9 mouse cellular contexts compared by ENCODE assay signal in genomic region chr9:118678020-118678750, GRCm38 (mm10).
DNase-seq lines count a peak whose midpoint lies in the region; ATAC-seq and TF ChIP-seq lines count a peak whose summit lies in the region.
"Had no signal": no experiment of that assay in that cellular context is flagged by ENCODE, and none has a peak within 500 bp of the region (broad histone marks: within the 10 kb centered on the region; RNA-seq: fewer than 3 reads in every experiment).

No protein-coding gene starts in this region.

- H3K9ac ChIP-seq in heart, embryonic 14.5 days (ENCODE audit: low read length): no peak overlapping the region
- no peak overlapping the region for H3K9ac ChIP-seq in MEL (ENCODE audit: control insufficient read depth, low read depth, low read length, poor library complexity, severe bottlenecking)

- H3K79me2 ChIP-seq in MEL (ENCODE audit: control insufficient read depth, insufficient read depth, low read length, poor library complexity): no peaks in the 10 kb centered on the region

- peaks cover 19 to 35% of the 10 kb centered on the region in 2 experiments for H3K4me1 ChIP-seq in heart, embryonic 14.5 days (ENCODE audit: control insufficient read depth in 2 of 2, insufficient read depth in 2 of 2, low read length in 2 of 2)
- H3K4me1 ChIP-seq in MEL (ENCODE audit: control insufficient read depth in 1 of 2, insufficient read depth in 2 of 2, low read length in 2 of 2): peaks cover 0 to 6% of the 10 kb centered on the region in 2 experiments; a peak in 2 of 4 replicates

- peak overlapping the region; percentile 15 to 34; a peak in 2 of 4 replicates for H3K27ac ChIP-seq in heart, embryonic 14.5 days (replicated peaks in 1 of 2; ENCODE audit: control insufficient read depth in 1 of 2, insufficient read depth in 1 of 2, low read depth in 2 of 2, low read length in 2 of 2)
- no peak overlapping the region for H3K27ac ChIP-seq in MEL (ENCODE audit: control insufficient read depth, low read depth, low read length)

- TF ChIP-seq CTCF in MEL (IDR thresholded peaks at IDR 0.05 in 2 of 3, conservative IDR thresholded peaks at IDR 0.05 in 1 of 3; ENCODE audit: control insufficient read depth in 1 of 3, insufficient read depth in 1 of 3, low read depth in 2 of 3, low read length in 3 of 3, poor library complexity in 1 of 3, severe bottlenecking in 1 of 3): no peak

- H3K36me3 ChIP-seq in heart, embryonic 14.5 days (ENCODE audit: control insufficient read depth, insufficient read depth, low read length): peaks cover 17% of the 10 kb centered on the region; the same call in 1 of the 2 replicates
- peaks cover 0 to 6% of the 10 kb centered on the region in 2 experiments; a peak in 2 of 4 replicates for H3K36me3 ChIP-seq in MEL (ENCODE audit: control insufficient read depth in 1 of 2, insufficient read depth in 2 of 2, low read length in 2 of 2)
- H3K36me3 ChIP-seq: G1E had no signal

- TF ChIP-seq EP300 in MEL (IDR thresholded peaks at IDR 0.05; ENCODE audit: low read depth in 1 of 2, low read length in 2 of 2): no peak; a peak in 1 of 4 replicates

- H3K4me2 ChIP-seq in heart, embryonic 14.5 days (ENCODE audit: low read length): no peak overlapping the region

- H3K27me3 ChIP-seq in heart, embryonic 14.5 days (ENCODE audit: control insufficient read depth, insufficient read depth, low read length): no peaks in the 10 kb centered on the region
- H3K27me3 ChIP-seq in MEL (ENCODE audit: control insufficient read depth in 1 of 2, insufficient read depth in 2 of 2, low read length in 2 of 2): no peaks in the 10 kb centered on the region

- no peaks in the 10 kb centered on the region for H3K9me3 ChIP-seq in heart, embryonic 14.5 days (ENCODE audit: control insufficient read depth, low read length)
- no peaks in the 10 kb centered on the region for H3K9me3 ChIP-seq in MEL (replicated peaks; ENCODE audit: insufficient read depth, low read length)

- WGBS in heart, embryonic 14.5 days: 52% methylated on average over 15 of the region's 15 CpGs

- ATAC-seq in heart, embryonic 14.5 days (ENCODE audit: insufficient number of reproducible peaks, insufficient read depth, low FRiP score, low read depth): no peak
- peak; percentile 62 for ATAC-seq in granulocyte monocyte progenitor cell, adult 5-6 weeks (replicated peaks; ENCODE audit: poor library complexity, severe bottlenecking)

- TF ChIP-seq POLR2A in MEL (IDR thresholded peaks at IDR 0.05; ENCODE audit: control insufficient read depth in 1 of 2, insufficient read depth in 1 of 2, low read depth in 1 of 2, low read length in 2 of 2, poor library complexity in 1 of 2): no peak

- DNase-seq in heart, adult 18-20 months: no peak
- peak; percentile 11 for DNase-seq in MEL (ENCODE audit: low read depth, low spot score)
- DNase-seq in mesoderm, embryonic 11.5 days (ENCODE audit: low read depth, low spot score): peak; percentile 37
- DNase-seq in layer of hippocampus, adult 8-10 months (ENCODE audit: low spot score in 2 of 2): no peak
- DNase-seq in adrenal gland, postnatal 25 days: no peak
- no peak for DNase-seq in adrenal gland, adult 2 months

- no peak for TF ChIP-seq RAD21 in MEL (IDR thresholded peaks at IDR 0.05; ENCODE audit: low read depth, low read length)

- H3K4me3 ChIP-seq in heart, embryonic 14.5 days (ENCODE audit: control insufficient read depth in 1 of 2, insufficient read depth in 1 of 2, low read depth in 1 of 2, low read length in 2 of 2): no peak overlapping the region
- no peak overlapping the region for H3K4me3 ChIP-seq in MEL (ENCODE audit: control insufficient read depth in 1 of 2, insufficient read depth in 1 of 2, low read depth in 2 of 2, low read length in 2 of 2)

TF ChIP-seq in MEL, 35 proteins besides CTCF, POLR2A, EP300 and RAD21:
- TF ChIP-seq CHD1 (IDR thresholded peaks at IDR 0.05; ENCODE audit: low read depth, low read length) (no peak), UBTF (IDR thresholded peaks at IDR 0.05; ENCODE audit: borderline replicate concordance, insufficient read depth, low read depth, low read length) (no peak), TCF12 (IDR thresholded peaks at IDR 0.05; ENCODE audit: low read depth, low read length) (no peak), ELF1 (IDR thresholded peaks at IDR 0.05; ENCODE audit: low read depth, low read length) (no peak), MAFK (IDR thresholded peaks at IDR 0.05; ENCODE audit: borderline replicate concordance, low read depth, low read length) (no peak), POLR2AphosphoS2 (IDR thresholded peaks at IDR 0.05; ENCODE audit: low read length) (no peak), MEF2A (IDR thresholded peaks at IDR 0.05; ENCODE audit: extremely low read depth, insufficient replicate concordance, low read depth, low read length, poor library complexity, severe bottlenecking) (no peak), USF1 (IDR thresholded peaks at IDR 0.05; ENCODE audit: low read depth, low read length) (no peak)
TF ChIP-seq in MEL: peak in this region for 0.

Comparison
In these comparisons a context has a peak if more than half of its experiments do, and no peak if none do; other contexts are left out.
1. DNase-seq: peak in MEL (single experiment) and mesoderm, embryonic 11.5 days (single experiment); none in heart, adult 18-20 months (0 of 2), layer of hippocampus, adult 8-10 months (0 of 2), adrenal gland, postnatal 25 days (single experiment) and adrenal gland, adult 2 months (single experiment).